Mouse (Mus musculus): ENCODE data around the gene Erc2.

DNA sequence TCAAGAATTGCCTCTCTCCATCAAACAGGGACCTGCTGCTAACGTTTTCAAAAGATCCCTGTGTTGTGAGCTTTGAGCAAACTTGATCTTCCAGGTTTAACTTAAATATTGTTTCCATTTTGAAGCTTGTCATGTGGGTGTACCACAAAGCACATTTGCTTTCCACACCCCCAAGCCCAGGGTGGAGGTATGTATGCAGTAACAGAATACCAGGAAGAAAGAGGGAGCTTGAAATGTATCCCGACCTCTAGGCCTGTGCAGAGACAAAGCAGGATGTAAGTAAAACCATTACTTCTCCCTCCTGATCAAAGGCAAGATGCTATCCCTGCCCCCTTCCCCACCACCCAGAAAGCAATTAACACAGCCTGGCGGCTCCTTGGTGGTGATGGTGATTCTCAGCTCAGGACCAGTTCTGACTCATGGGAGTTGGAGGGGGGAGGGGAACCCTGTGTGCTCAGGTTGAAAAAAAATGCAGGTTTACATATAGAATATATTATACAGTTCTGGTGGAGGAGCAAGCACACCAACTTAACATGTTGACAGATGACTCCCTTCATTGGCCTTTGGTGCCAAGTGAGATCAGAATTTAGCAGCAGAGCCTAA, 710.2 kb downstream of the Erc2 start:
- TF ChIP-seq CTCF (IDR thresholded peaks at IDR 0.05; ENCODE audit: low read depth) (no peak), EP300 (IDR thresholded peaks at IDR 0.05; ENCODE audit: low read depth) (no peak)

All from liver, embryonic 14.5 days (tissue).